Mouse (Mus musculus) forebrain, postnatal 0 days (tissue): ENCODE measurements at regions not wholly inside any gene's neighbourhood (a gene's known extent, or its start where the extent isn't known, plus 50 kb on each side); places are given as distances from the start of the nearest gene placed in this dataset.

Experiments used
- ATAC-seq: fragments of 200-750 bp; cut with Nextera tagmentation; 2 replicates; pipeline ENCODE4 v1.8.0; 2017; ENCODE audit warnings: mild to moderate bottlenecking, moderate library complexity
- DNase-seq: peaks from one replicate; pipeline ENCODE4 v3.0.0-alpha.2; 2015
- H3K27ac ChIP-seq: fragments of 300-500 bp; sonication (generic); 2 replicates; pipeline ENCODE4 v1.5.1; 2014; ENCODE audit warnings: low read depth, mild to moderate bottlenecking, antibody characterized with exemption, low read length, moderate library complexity, mixed read lengths
- H3K27me3 ChIP-seq: fragments of 300-500 bp; sonication (generic); 2 replicates; pipeline ENCODE4 v1.6.1; 2014; ENCODE audit warnings: mild to moderate bottlenecking, low read length, mixed read lengths; ENCODE audit not compliant: insufficient read depth
- H3K36me3 ChIP-seq: fragments of 300-500 bp; sonication (generic); 2 replicates; pipeline ENCODE4 v1.6.1; 2014; ENCODE audit warnings: mild to moderate bottlenecking, moderate library complexity; ENCODE audit not compliant: insufficient read depth
- H3K4me1 ChIP-seq: fragments of 300-500 bp; sonication (generic); 2 replicates; pipeline ENCODE4 v1.6.1; 2014; ENCODE audit warnings: antibody characterized with exemption; ENCODE audit not compliant: insufficient read depth
- H3K4me2 ChIP-seq: fragments of 300-500 bp; sonication (generic); 2 replicates; pipeline ENCODE4 v1.6.1; 2014; ENCODE audit warnings: low read depth, mild to moderate bottlenecking, moderate library complexity
- H3K4me3 ChIP-seq: fragments of 300-500 bp; sonication (generic); 2 replicates; pipeline ENCODE4 v1.5.1; 2014; ENCODE audit warnings: low read depth, low read length, mixed read lengths
- H3K9ac ChIP-seq: fragments of 300-500 bp; sonication (generic); 2 replicates; pipeline ENCODE4 v1.6.1; 2014; ENCODE audit warnings: mild to moderate bottlenecking
- H3K9me3 ChIP-seq: fragments of 300-500 bp; sonication (generic); 2 replicates; pipeline ENCODE4 v1.6.1; 2016; ENCODE audit warnings: low read length
- CTCF ChIP-seq: sonication (generic); IDR thresholded peaks from 2 replicates; pipeline ENCODE4 v1.5.1; 2016; ENCODE audit warnings: antibody characterized with exemption, control low read depth, low read depth
- WGBS: fragments of 180-500 bp; shearing (Covaris S2); extraction: QIAGEN DNeasy Blood & Tissue Kit; methylation state at CpG from one replicate; pipeline ENCODE4 v1.1.7; 2014; 5-methylcytosine and 5-hydroxymethylcytosine counted together

DNA sequence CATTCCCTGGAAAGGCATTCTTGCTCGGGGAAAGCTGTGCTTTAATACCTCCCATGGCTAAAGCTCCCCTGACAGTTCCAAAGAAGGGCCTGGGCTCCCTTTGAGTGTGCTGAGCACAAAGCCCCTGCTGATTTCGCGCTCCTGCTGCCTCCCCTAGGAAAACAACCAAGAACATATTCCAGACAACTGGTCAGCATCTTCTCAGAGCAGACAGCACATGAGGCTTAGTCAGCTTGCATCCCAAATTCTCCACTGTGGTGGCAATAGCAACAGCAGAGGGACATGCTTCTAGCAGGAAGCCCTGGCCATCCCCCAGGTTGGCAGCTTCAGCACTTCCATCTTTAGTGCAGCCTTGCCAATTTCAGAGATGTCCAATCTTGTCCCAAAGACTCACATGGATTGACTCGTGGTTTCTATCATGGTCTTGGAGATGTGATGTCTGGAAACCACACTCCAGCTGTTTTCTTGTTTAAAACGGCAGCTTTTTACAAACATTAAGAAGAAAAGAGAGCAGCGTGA is 163.8 kb downstream of the Snx19 start:
- DNase-seq (peak; percentile 8), ATAC-seq (no peak)
- no peak for TF ChIP-seq CTCF
- Histone ChIP-seq H3K9me3 (no peaks in the 10 kb centered on the region), H3K27me3 (no peaks in the 10 kb centered on the region), H3K4me3 (no peak overlapping the region), H3K4me1 (no peaks in the 10 kb centered on the region), H3K36me3 (no peaks in the 10 kb centered on the region), H3K9ac (no peak overlapping the region), H3K4me2 (no peak overlapping the region), H3K27ac (no peak overlapping the region)
- 45% methylated on average over 6 of the region's 6 CpGs for WGBS

DNA sequence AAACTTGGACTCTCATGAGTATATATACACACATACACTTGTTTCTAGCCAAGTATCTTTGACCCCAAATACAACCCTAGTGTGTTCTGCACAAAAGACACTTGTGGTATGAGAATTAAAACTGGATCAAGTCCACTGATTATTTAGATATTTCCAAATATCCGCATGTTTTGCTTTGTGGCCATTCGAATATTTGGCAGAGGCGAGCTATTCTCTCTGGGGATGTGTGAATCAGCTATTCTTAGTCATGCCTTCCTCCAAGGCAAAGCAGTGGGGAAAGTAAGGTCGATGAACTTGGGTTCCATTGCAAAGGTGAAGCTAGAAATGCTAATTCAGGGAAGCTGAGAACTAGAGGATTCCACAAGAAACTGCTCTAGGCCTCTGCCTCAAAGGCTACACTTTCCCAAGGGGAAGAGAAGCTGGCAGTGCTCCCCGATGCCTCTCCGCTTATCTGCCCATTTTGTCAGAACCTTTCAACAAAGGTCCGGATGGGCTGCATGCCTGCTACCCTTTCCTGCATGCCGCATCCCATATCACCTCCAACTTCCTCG is 154.4 kb downstream of the Snx19 start:
- no peaks in the 10 kb centered on the region for H3K27me3 ChIP-seq
- no peak overlapping the region for H3K27ac ChIP-seq
- no peak overlapping the region for H3K4me3 ChIP-seq
- H3K4me1 ChIP-seq = no peaks in the 10 kb centered on the region
- WGBS = 91% methylated on average over 9 of the region's 9 CpGs
- TF ChIP-seq CTCF = no peak
- H3K4me2 ChIP-seq = no peak overlapping the region
- H3K9ac ChIP-seq = no peak overlapping the region
- no peak for DNase-seq
- no peaks in the 10 kb centered on the region for H3K36me3 ChIP-seq
- no peaks in the 10 kb centered on the region for H3K9me3 ChIP-seq
- no peak for ATAC-seq

DNA sequence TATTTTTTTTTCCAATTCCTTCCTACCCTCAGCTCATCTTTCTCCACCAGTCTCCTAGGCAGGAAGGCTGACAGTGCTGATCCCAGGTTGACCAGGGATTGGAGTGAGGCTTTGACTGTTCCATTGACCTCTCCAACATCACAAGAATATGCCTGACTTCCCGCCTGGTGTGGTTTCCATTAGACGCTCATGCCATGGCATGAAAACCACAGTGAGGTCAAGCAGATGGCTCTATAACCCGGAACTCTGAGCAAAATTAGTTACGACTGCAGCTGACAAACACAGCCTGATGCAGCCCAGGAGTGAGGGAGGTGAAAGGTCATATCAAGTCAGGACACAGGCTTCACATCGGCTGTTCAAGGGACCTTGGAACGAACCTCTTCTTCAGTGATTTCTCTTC is 153.6 kb downstream of the Snx19 start:
- no peaks in the 10 kb centered on the region for H3K4me1 ChIP-seq
- H3K9ac ChIP-seq = no peak overlapping the region
- H3K27ac ChIP-seq = no peak overlapping the region
- H3K4me3 ChIP-seq = no peak overlapping the region
- no peak overlapping the region for H3K4me2 ChIP-seq
- 91% methylated on average over 6 of the region's 6 CpGs for WGBS
- ATAC-seq (no peak), DNase-seq (no peak)
- no peaks in the 10 kb centered on the region for H3K9me3 ChIP-seq
- TF ChIP-seq CTCF = no peak
- H3K36me3 ChIP-seq = no peaks in the 10 kb centered on the region
- H3K27me3 ChIP-seq = no peaks in the 10 kb centered on the region

GRCm38 (mm10) chr9:30578213-30578612 is 151.3 kb downstream of the Snx19 start:
- 70% methylated on average over 3 of the region's 3 CpGs for WGBS
- Histone ChIP-seq H3K9me3 (no peaks in the 10 kb centered on the region), H3K4me2 (no peak overlapping the region), H3K27ac (no peak overlapping the region), H3K9ac (no peak overlapping the region), H3K27me3 (no peaks in the 10 kb centered on the region), H3K4me1 (no peaks in the 10 kb centered on the region), H3K4me3 (no peak overlapping the region), H3K36me3 (no peaks in the 10 kb centered on the region)
- no peak for DNase-seq
- no peak for TF ChIP-seq CTCF
- ATAC-seq = no peak

DNA sequence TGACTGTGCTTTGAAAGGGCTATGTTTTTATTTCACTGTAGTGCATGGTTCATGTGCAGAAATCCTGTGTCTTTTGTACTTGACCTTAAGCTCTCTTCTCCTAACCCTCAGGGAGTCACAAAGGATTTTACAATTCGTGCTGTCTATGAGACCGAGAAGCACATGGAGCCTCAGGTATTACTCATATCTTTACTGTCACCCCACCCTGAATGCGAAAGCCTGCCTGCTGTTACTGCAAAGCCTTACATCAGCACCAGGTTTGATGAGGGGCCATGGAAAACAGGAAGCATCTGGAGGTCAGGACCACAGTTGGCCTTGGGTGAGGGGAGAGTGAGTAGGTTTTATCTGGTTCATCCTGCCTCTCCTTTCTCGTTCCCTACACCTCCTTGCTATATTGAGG is 150.3 kb downstream of the Snx19 start:
- 80% methylated on average over 4 of the region's 4 CpGs for WGBS

GRCm38 (mm10) chr9:30575531-30575930 is 148.6 kb downstream of the Snx19 start:
- DNase-seq (no peak), ATAC-seq (no peak)
- Histone ChIP-seq H3K27me3 (no peaks in the 10 kb centered on the region), H3K9ac (no peak overlapping the region), H3K4me3 (no peak overlapping the region), H3K4me2 (no peak overlapping the region), H3K9me3 (no peaks in the 10 kb centered on the region), H3K36me3 (no peaks in the 10 kb centered on the region), H3K4me1 (no peaks in the 10 kb centered on the region), H3K27ac (no peak overlapping the region)
- no peak for TF ChIP-seq CTCF
- WGBS = 65% methylated on average over 3 of the region's 3 CpGs

More for the DNA sequence above, 150.3 kb downstream of the Snx19 start:
- no peaks in the 10 kb centered on the region for H3K27me3 ChIP-seq
- no peak overlapping the region for H3K27ac ChIP-seq
- H3K36me3 ChIP-seq = no peaks in the 10 kb centered on the region
- TF ChIP-seq CTCF = no peak
- H3K4me3 ChIP-seq = no peak overlapping the region
- no peak for ATAC-seq
- no peak overlapping the region for H3K9ac ChIP-seq
- no peaks in the 10 kb centered on the region for H3K9me3 ChIP-seq
- no peaks in the 10 kb centered on the region for H3K4me1 ChIP-seq
- no peak for DNase-seq
- H3K4me2 ChIP-seq = no peak overlapping the region

- H3K36me3 ChIP-seq = no peaks in the 10 kb centered on the region
- WGBS = 15% methylated on average over 1 of the region's 1 CpGs
- H3K4me3 ChIP-seq = no peak overlapping the region
- ATAC-seq (no peak), DNase-seq (no peak)
- H3K27me3 ChIP-seq = no peaks in the 10 kb centered on the region
- no peaks in the 10 kb centered on the region for H3K9me3 ChIP-seq
- no peak overlapping the region for H3K4me2 ChIP-seq
- TF ChIP-seq CTCF = no peak
- H3K9ac ChIP-seq = no peak overlapping the region
- H3K4me1 ChIP-seq = no peaks in the 10 kb centered on the region
- H3K27ac ChIP-seq = no peak overlapping the region
These were observed 146.4 kb downstream of the Snx19 start for GRCm38 (mm10) chr9:30573294-30573693.
